Mouse (Mus musculus): ENCODE data around the gene Pfkp. TPM values are rescaled to one million over a fixed set of nuclear protein-coding genes. Genes with fewer than 3 reads are reported as not detected.

The Pfkp gene
- polyA plus RNA-seq, 1 experiment from 2014 or later = 501 TPM

GRCm38 (mm10) chr13:6632935-6633334 lies 15.6 kb downstream of the Pfkp start:
- ATAC-seq = no peak
- Histone ChIP-seq H3K27ac (ENCODE audit: low read length) (no peak overlapping the region), H3K4me1 (ENCODE audit: control insufficient read depth, insufficient read depth, low read length) (no peaks in the 10 kb centered on the region), H3K9ac (ENCODE audit: low read depth, low read length) (no peak overlapping the region), H3K4me3 (ENCODE audit: low read depth, low read length) (no peak overlapping the region), H3K9me3 (replicated peaks; ENCODE audit: control insufficient read depth, low read length, poor library complexity, severe bottlenecking) (no peaks in the 10 kb centered on the region), H3K36me3 (ENCODE audit: control insufficient read depth, insufficient read depth, low read length) (no peaks in the 10 kb centered on the region), H3K27me3 (ENCODE audit: control insufficient read depth, insufficient read depth, low read depth, low read length) (no peaks in the 10 kb centered on the region), H3K4me2 (ENCODE audit: low read length) (no peak overlapping the region)
- 70% methylated on average over 4 of the region's 4 CpGs for WGBS

GRCm38 (mm10) chr13:6632513-6632912 lies 16.1 kb downstream of the Pfkp start:
- no peak overlapping the region for H3K27ac ChIP-seq (ENCODE audit: low read length)
- no peaks in the 10 kb centered on the region for H3K9me3 ChIP-seq (replicated peaks; ENCODE audit: control insufficient read depth, low read length, poor library complexity, severe bottlenecking)
- no peak for ATAC-seq
- no peaks in the 10 kb centered on the region for H3K27me3 ChIP-seq (ENCODE audit: control insufficient read depth, insufficient read depth, low read depth, low read length)
- no peak overlapping the region for H3K4me2 ChIP-seq (ENCODE audit: low read length)
- no peak overlapping the region for H3K9ac ChIP-seq (ENCODE audit: low read depth, low read length)
- WGBS = 57% methylated on average over 8 of the region's 8 CpGs
- no peak overlapping the region for H3K4me3 ChIP-seq (ENCODE audit: low read depth, low read length)
- no peaks in the 10 kb centered on the region for H3K36me3 ChIP-seq (ENCODE audit: control insufficient read depth, insufficient read depth, low read length)
- no peaks in the 10 kb centered on the region for H3K4me1 ChIP-seq (ENCODE audit: control insufficient read depth, insufficient read depth, low read length)

GRCm38 (mm10) chr13:6631772-6632510 lies 16.6 kb downstream of the Pfkp start:
- Histone ChIP-seq H3K4me3 (ENCODE audit: low read depth, low read length) (no peak overlapping the region), H3K36me3 (ENCODE audit: control insufficient read depth, insufficient read depth, low read length) (no peaks in the 10 kb centered on the region), H3K9ac (ENCODE audit: low read depth, low read length) (no peak overlapping the region), H3K9me3 (replicated peaks; ENCODE audit: control insufficient read depth, low read length, poor library complexity, severe bottlenecking) (no peaks in the 10 kb centered on the region), H3K27me3 (ENCODE audit: control insufficient read depth, insufficient read depth, low read depth, low read length) (no peaks in the 10 kb centered on the region), H3K4me2 (ENCODE audit: low read length) (no peak overlapping the region), H3K27ac (ENCODE audit: low read length) (no peak overlapping the region), H3K4me1 (ENCODE audit: control insufficient read depth, insufficient read depth, low read length) (no peaks in the 10 kb centered on the region)
- WGBS = 75% methylated on average over 12 of the region's 12 CpGs
- ATAC-seq = no peak

GRCm38 (mm10) chr13:6630660-6631059 lies 17.9 kb downstream of the Pfkp start:
- H3K27me3 ChIP-seq (ENCODE audit: control insufficient read depth, insufficient read depth, low read depth, low read length) = no peaks in the 10 kb centered on the region
- no peak for ATAC-seq
- WGBS = 81% methylated on average over 5 of the region's 5 CpGs

GRCm38 (mm10) chr13:6629927-6630326 lies 18.6 kb downstream of the Pfkp start:
- WGBS = 76% methylated on average over 5 of the region's 5 CpGs

More at GRCm38 (mm10) chr13:6630660-6631059, 17.9 kb downstream of the Pfkp start:
- no peak overlapping the region for H3K4me2 ChIP-seq (ENCODE audit: low read length)
- H3K36me3 ChIP-seq (ENCODE audit: control insufficient read depth, insufficient read depth, low read length) = no peaks in the 10 kb centered on the region
- no peak overlapping the region for H3K4me3 ChIP-seq (ENCODE audit: low read depth, low read length)
- no peaks in the 10 kb centered on the region for H3K4me1 ChIP-seq (ENCODE audit: control insufficient read depth, insufficient read depth, low read length)
- no peak overlapping the region for H3K9ac ChIP-seq (ENCODE audit: low read depth, low read length)
- H3K9me3 ChIP-seq (replicated peaks; ENCODE audit: control insufficient read depth, low read length, poor library complexity, severe bottlenecking) = no peaks in the 10 kb centered on the region
- H3K27ac ChIP-seq (ENCODE audit: low read length) = no peak overlapping the region

GRCm38 (mm10) chr13:6628998-6629764 lies 19.4 kb downstream of the Pfkp start:
- Histone ChIP-seq H3K27me3 (ENCODE audit: control insufficient read depth, insufficient read depth, low read depth, low read length) (no peaks in the 10 kb centered on the region), H3K4me1 (ENCODE audit: control insufficient read depth, insufficient read depth, low read length) (no peaks in the 10 kb centered on the region), H3K9ac (ENCODE audit: low read depth, low read length) (no peak overlapping the region), H3K4me3 (ENCODE audit: low read depth, low read length) (no peak overlapping the region), H3K4me2 (ENCODE audit: low read length) (no peak overlapping the region), H3K36me3 (ENCODE audit: control insufficient read depth, insufficient read depth, low read length) (peaks cover 3% of the 10 kb centered on the region; the same call in 1 of the 2 replicates), H3K9me3 (replicated peaks; ENCODE audit: control insufficient read depth, low read length, poor library complexity, severe bottlenecking) (no peaks in the 10 kb centered on the region), H3K27ac (ENCODE audit: low read length) (no peak overlapping the region)
- ATAC-seq = no peak
- 89% methylated on average over 14 of the region's 14 CpGs for WGBS

More at GRCm38 (mm10) chr13:6629927-6630326, 18.6 kb downstream of the Pfkp start:
- ATAC-seq = no peak
- Histone ChIP-seq H3K4me2 (ENCODE audit: low read length) (no peak overlapping the region), H3K27me3 (ENCODE audit: control insufficient read depth, insufficient read depth, low read depth, low read length) (no peaks in the 10 kb centered on the region), H3K4me3 (ENCODE audit: low read depth, low read length) (no peak overlapping the region), H3K9me3 (replicated peaks; ENCODE audit: control insufficient read depth, low read length, poor library complexity, severe bottlenecking) (no peaks in the 10 kb centered on the region), H3K36me3 (ENCODE audit: control insufficient read depth, insufficient read depth, low read length) (no peaks in the 10 kb centered on the region), H3K27ac (ENCODE audit: low read length) (no peak overlapping the region), H3K4me1 (ENCODE audit: control insufficient read depth, insufficient read depth, low read length) (no peaks in the 10 kb centered on the region), H3K9ac (ENCODE audit: low read depth, low read length) (no peak overlapping the region)

GRCm38 (mm10) chr13:6628261-6628660 lies 20.3 kb downstream of the Pfkp start:
- no peaks in the 10 kb centered on the region for H3K27me3 ChIP-seq (ENCODE audit: control insufficient read depth, insufficient read depth, low read depth, low read length)
- no peak overlapping the region for H3K4me3 ChIP-seq (ENCODE audit: low read depth, low read length)
- no peaks in the 10 kb centered on the region for H3K9me3 ChIP-seq (replicated peaks; ENCODE audit: control insufficient read depth, low read length, poor library complexity, severe bottlenecking)
- no peak overlapping the region for H3K27ac ChIP-seq (ENCODE audit: low read length)
- no peak for ATAC-seq
- H3K9ac ChIP-seq (ENCODE audit: low read depth, low read length) = no peak overlapping the region
- WGBS = 83% methylated on average over 3 of the region's 3 CpGs
- H3K4me1 ChIP-seq (ENCODE audit: control insufficient read depth, insufficient read depth, low read length) = no peaks in the 10 kb centered on the region
- no peak overlapping the region for H3K4me2 ChIP-seq (ENCODE audit: low read length)
- peaks cover 3% of the 10 kb centered on the region; the same call in 1 of the 2 replicates for H3K36me3 ChIP-seq (ENCODE audit: control insufficient read depth, insufficient read depth, low read length)

- H3K9ac ChIP-seq (ENCODE audit: low read depth, low read length) = no peak overlapping the region
- H3K4me2 ChIP-seq (ENCODE audit: low read length) = no peak overlapping the region
- no peak overlapping the region for H3K4me3 ChIP-seq (ENCODE audit: low read depth, low read length)
- peaks cover 3% of the 10 kb centered on the region; the same call in 1 of the 2 replicates for H3K36me3 ChIP-seq (ENCODE audit: control insufficient read depth, insufficient read depth, low read length)
- H3K4me1 ChIP-seq (ENCODE audit: control insufficient read depth, insufficient read depth, low read length) = no peaks in the 10 kb centered on the region
- H3K9me3 ChIP-seq (replicated peaks; ENCODE audit: control insufficient read depth, low read length, poor library complexity, severe bottlenecking) = no peaks in the 10 kb centered on the region
- no peak overlapping the region for H3K27ac ChIP-seq (ENCODE audit: low read length)
- 96% methylated on average over 3 of the region's 3 CpGs for WGBS
- H3K27me3 ChIP-seq (ENCODE audit: control insufficient read depth, insufficient read depth, low read depth, low read length) = no peaks in the 10 kb centered on the region
- no peak for ATAC-seq
Observed at GRCm38 (mm10) chr13:6627352-6627751, 21.2 kb downstream of the Pfkp start.

- Histone ChIP-seq H3K9ac (ENCODE audit: low read depth, low read length) (no peak overlapping the region), H3K4me1 (ENCODE audit: control insufficient read depth, insufficient read depth, low read length) (no peaks in the 10 kb centered on the region), H3K4me2 (ENCODE audit: low read length) (no peak overlapping the region), H3K9me3 (replicated peaks; ENCODE audit: control insufficient read depth, low read length, poor library complexity, severe bottlenecking) (no peaks in the 10 kb centered on the region), H3K27me3 (ENCODE audit: control insufficient read depth, insufficient read depth, low read depth, low read length) (no peaks in the 10 kb centered on the region), H3K36me3 (ENCODE audit: control insufficient read depth, insufficient read depth, low read length) (peaks cover 9% of the 10 kb centered on the region), H3K4me3 (ENCODE audit: low read depth, low read length) (no peak overlapping the region), H3K27ac (ENCODE audit: low read length) (no peak overlapping the region)
- WGBS = 66% methylated on average over 4 of the region's 4 CpGs
- ATAC-seq = no peak
Observed at GRCm38 (mm10) chr13:6626508-6627114, 22.0 kb downstream of the Pfkp start.
